Mouse (Mus musculus): ENCODE measurements around the gene Eva1c. TPM values are rescaled to one million over a fixed set of nuclear protein-coding genes. Genes with fewer than 3 reads are reported as not detected.

Gene Eva1c
- polyA plus RNA-seq, 1 experiment from 2014 or later: 6.4 TPM

DNA sequence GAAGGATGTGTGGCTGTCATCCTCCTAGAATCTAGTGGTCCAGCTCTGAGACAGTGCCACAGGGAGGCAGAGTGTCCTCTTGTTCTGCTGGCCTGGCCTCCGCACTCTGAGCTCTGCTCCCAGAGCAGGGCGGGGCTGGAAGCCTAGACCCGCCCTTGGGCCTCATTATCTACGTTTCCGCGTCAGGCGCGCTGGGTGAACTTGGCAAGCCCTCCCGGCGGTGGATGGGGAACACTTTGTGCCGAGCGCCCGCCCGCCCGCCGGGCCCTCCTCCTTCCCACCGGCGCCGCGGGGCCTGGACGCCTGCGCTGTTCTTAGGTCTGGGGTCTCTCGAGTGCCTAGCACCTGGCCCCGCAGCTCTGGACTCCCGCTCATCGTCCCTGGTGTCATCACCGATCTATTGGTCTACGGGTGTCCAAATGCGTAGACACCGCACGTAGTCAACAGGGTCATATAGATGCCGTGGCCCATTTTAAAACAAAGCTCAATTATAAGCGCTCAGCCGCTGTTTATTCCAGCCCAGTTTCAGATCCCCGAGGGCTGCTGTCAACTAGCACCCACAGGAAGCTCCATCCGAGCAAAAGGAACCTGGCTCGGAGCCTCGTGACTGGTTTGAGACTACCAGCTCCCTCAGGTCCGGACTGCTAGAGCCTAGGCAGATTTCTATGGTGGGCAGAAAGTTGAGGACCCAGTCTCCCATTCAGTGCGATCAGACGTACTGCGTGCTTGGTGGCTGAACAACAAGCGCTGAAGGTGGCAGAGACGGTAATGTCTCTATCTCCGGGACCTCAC lies 3.6 kb downstream of the Eva1c start:
- Histone ChIP-seq H3K4me1 (ENCODE audit: control insufficient read depth, insufficient read depth, low read length) (peaks cover 4% of the 10 kb centered on the region), H3K4me2 (ENCODE audit: low read length) (peak overlapping the region; percentile 99), H3K27me3 (replicated peaks; ENCODE audit: control insufficient read depth, insufficient read depth, low read length) (peaks cover 13% of the 10 kb centered on the region; the same call in 1 of the 2 replicates), H3K27ac (ENCODE audit: low read depth, low read length) (no peak overlapping the region; the same call in 1 of the 2 replicates), H3K9ac (ENCODE audit: low read length) (peak overlapping the region; percentile 66), H3K4me3 (ENCODE audit: low read depth, low read length) (peak overlapping the region; percentile 53), H3K36me3 (ENCODE audit: control insufficient read depth, insufficient read depth, low read length) (no peaks in the 10 kb centered on the region), H3K9me3 (replicated peaks; ENCODE audit: control insufficient read depth, low read length) (no peaks in the 10 kb centered on the region)
- under 1% methylated on average over 45 of the region's 45 CpGs for WGBS
- ATAC-seq (peak; percentile 84), DNase-seq (ENCODE audit: low spot score) (peak; percentile 91)

DNA sequence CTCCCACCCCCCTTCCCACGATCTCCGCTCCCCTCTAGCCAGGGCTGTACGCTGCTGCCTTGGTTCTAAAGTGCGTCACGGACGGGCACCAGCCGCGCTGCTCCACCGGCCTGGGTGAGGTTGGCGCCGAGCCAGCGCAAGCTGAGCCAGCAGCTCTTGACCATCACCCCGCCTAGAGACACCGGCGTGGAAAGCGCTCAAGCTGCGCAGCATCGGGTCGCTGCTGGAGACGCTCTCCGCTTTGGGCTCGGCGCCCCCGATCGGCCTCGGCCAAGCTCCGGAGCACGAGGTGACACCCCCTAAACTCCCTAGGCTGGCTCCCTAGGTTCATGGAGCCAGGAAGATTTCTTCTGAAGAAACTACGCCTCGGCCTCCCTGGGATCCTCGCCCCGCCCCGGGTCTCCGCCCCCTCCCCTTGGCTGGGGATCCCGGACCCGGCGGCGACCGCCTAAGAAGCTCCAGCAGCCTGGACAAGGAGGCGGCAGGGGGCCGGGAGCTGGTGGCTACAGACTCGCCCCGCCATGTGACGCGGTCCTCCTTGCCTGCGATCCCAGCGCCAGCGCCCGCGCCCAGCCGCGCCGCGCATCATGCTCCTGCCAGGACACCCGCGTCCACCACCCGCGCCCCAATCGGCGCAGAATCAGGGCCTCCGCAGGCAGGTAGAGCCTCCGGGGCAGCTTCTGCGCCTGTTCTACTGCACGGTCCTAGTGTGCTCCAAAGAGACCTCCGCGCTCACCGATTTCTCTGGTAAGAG lies 4.3 kb downstream of the Eva1c start:
- Histone ChIP-seq H3K4me3 (ENCODE audit: low read depth, low read length) (peak overlapping the region; percentile 53), H3K9me3 (replicated peaks; ENCODE audit: control insufficient read depth, low read length) (no peaks in the 10 kb centered on the region), H3K4me2 (ENCODE audit: low read length) (peak overlapping the region; percentile 99), H3K9ac (ENCODE audit: low read length) (peak overlapping the region; percentile 66), H3K27ac (ENCODE audit: low read depth, low read length) (no peak overlapping the region; the same call in 1 of the 2 replicates), H3K4me1 (ENCODE audit: control insufficient read depth, insufficient read depth, low read length) (peaks cover 4% of the 10 kb centered on the region), H3K36me3 (ENCODE audit: control insufficient read depth, insufficient read depth, low read length) (no peaks in the 10 kb centered on the region), H3K27me3 (replicated peaks; ENCODE audit: control insufficient read depth, insufficient read depth, low read length) (peaks cover 13% of the 10 kb centered on the region; the same call in 1 of the 2 replicates)
- under 1% methylated on average over 61 of the region's 67 CpGs for WGBS
- peak; percentile 73 for ATAC-seq
- DNase-seq (ENCODE audit: low spot score): peak; percentile 69

DNA sequence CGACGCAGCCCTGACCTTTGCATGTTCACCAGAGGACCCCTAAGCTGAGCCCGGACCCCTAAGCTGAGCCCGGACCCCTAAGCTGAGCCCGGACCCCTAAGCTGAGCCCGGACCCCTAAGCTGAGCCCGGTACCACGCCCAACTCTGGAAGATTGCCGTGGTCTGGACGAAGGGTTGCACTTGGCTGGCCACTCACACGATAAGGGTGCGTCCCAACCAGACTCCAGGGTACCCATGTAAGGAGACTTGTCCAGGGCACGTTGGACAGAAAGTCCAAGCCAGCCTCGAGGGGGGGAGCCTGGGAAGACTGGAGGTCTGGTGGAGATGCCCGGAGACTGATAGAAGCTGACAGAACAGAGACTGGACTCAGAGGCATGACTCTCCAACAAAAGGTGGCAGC lies 5.2 kb downstream of the Eva1c start:
- H3K9ac ChIP-seq (ENCODE audit: low read length): peak overlapping the region; percentile 66
- H3K36me3 ChIP-seq (ENCODE audit: control insufficient read depth, insufficient read depth, low read length): no peaks in the 10 kb centered on the region
- H3K27me3 ChIP-seq (replicated peaks; ENCODE audit: control insufficient read depth, insufficient read depth, low read length): peaks cover 13% of the 10 kb centered on the region; the same call in 1 of the 2 replicates
- 22% methylated on average over 15 of the region's 15 CpGs for WGBS
- no peaks in the 10 kb centered on the region for H3K9me3 ChIP-seq (replicated peaks; ENCODE audit: control insufficient read depth, low read length)
- H3K4me1 ChIP-seq (ENCODE audit: control insufficient read depth, insufficient read depth, low read length): peaks cover 4% of the 10 kb centered on the region
- peak overlapping the region; percentile 53 for H3K4me3 ChIP-seq (ENCODE audit: low read depth, low read length)
- no peak for DNase-seq (ENCODE audit: low spot score)
- ATAC-seq: no peak
- H3K27ac ChIP-seq (ENCODE audit: low read depth, low read length): no peak overlapping the region
- peak overlapping the region; percentile 99 for H3K4me2 ChIP-seq (ENCODE audit: low read length)

DNA sequence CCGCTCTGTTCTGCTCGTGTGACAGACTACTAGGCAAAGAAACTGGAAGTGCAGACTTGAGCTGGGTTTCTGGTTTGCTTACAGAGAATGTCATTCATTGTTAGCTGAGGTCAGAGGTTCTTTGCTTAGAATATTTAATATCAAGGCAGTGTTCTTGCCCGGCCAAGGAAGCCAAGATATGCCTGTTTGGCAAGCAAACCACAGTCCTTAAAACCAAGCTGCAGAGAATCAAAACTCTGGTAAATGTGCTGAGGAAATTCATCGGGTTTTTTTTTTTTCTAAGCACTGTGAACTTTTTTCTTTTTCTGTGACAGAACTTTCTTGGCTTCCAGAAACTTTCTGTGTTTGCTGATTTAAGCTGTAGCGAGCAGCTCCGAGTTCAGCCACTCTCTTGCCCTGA lies 6.0 kb downstream of the Eva1c start:
- Histone ChIP-seq H3K27ac (ENCODE audit: low read depth, low read length) (no peak overlapping the region), H3K4me2 (ENCODE audit: low read length) (peak overlapping the region; percentile 99), H3K27me3 (replicated peaks; ENCODE audit: control insufficient read depth, insufficient read depth, low read length) (peaks cover 13% of the 10 kb centered on the region; the same call in 1 of the 2 replicates), H3K9me3 (replicated peaks; ENCODE audit: control insufficient read depth, low read length) (no peaks in the 10 kb centered on the region), H3K4me3 (ENCODE audit: low read depth, low read length) (peak overlapping the region; percentile 53; the same call in 1 of the 2 replicates), H3K4me1 (ENCODE audit: control insufficient read depth, insufficient read depth, low read length) (peaks cover 4% of the 10 kb centered on the region), H3K9ac (ENCODE audit: low read length) (no peak overlapping the region), H3K36me3 (ENCODE audit: control insufficient read depth, insufficient read depth, low read length) (no peaks in the 10 kb centered on the region)
- ATAC-seq: no peak
- WGBS: 35% methylated on average over 6 of the region's 6 CpGs
- no peak for DNase-seq (ENCODE audit: low spot score)

DNA sequence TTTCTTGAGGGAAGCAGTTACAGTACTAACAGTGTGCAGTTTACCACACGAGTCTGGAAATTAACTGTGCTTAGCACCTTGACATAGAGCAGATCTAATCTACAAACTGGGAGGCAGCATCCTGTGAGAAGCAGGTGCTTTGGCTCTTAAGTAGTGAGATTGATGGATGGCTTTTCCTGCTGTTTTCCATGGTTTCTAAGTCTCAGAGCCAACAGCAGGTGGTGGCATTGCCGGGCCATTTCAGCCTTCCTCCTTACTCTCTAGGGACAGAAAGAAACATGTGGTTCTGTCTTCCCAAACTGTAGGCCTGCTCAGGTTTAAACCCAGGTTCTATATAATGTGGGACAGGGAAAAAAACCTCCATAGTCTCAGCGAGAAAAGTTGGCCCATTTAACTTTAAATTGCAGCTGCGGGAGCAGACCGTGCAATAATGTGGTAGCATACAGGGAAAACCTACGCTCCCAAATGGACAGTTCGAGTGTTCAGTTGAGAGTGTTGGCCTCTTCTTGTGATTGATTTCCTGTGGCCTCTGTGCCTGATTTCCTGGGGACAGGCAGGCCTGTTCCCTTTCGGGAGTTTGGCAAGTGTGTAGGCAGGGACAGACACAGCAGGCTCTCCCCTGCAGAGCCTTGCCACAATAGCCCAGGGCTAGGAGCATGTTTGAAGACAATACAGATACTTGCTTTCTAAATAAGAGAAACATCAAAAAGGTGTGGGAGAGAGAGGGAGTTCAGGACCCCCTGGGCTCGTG lies 6.7 kb downstream of the Eva1c start:
- 26% methylated on average over 9 of the region's 9 CpGs for WGBS
- Histone ChIP-seq H3K9ac (ENCODE audit: low read length) (no peak overlapping the region), H3K36me3 (ENCODE audit: control insufficient read depth, insufficient read depth, low read length) (no peaks in the 10 kb centered on the region), H3K27ac (ENCODE audit: low read depth, low read length) (no peak overlapping the region), H3K4me1 (ENCODE audit: control insufficient read depth, insufficient read depth, low read length) (peaks cover 4% of the 10 kb centered on the region), H3K9me3 (replicated peaks; ENCODE audit: control insufficient read depth, low read length) (no peaks in the 10 kb centered on the region), H3K27me3 (replicated peaks; ENCODE audit: control insufficient read depth, insufficient read depth, low read length) (peaks cover 13% of the 10 kb centered on the region; the same call in 1 of the 2 replicates), H3K4me2 (ENCODE audit: low read length) (peak overlapping the region; percentile 99), H3K4me3 (ENCODE audit: low read depth, low read length) (no peak overlapping the region)
- ATAC-seq: no peak
- DNase-seq (ENCODE audit: low spot score): no peak

DNA sequence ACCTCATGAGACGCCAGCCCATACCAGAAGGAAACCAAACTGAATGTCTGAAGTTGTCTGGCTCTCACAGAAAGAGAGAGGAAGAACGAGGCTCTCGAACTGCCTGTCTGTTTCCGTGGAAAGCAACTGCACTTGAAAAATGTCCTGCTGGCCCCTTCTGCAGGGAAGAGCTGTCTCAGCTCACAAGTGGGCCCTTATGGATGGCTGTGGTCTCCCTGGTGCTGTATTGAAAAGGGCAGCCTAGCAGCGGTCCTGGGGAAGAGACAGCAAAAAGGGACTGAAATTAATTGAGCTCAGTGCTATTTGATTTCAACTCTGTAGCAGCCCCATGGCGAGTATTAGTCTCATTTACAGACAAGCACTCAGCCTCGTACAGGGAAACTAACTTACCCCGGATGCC lies 10.9 kb downstream of the Eva1c start:
- no peak for DNase-seq (ENCODE audit: low spot score)
- Histone ChIP-seq H3K4me3 (ENCODE audit: low read depth, low read length) (no peak overlapping the region), H3K27ac (ENCODE audit: low read depth, low read length) (no peak overlapping the region), H3K27me3 (replicated peaks; ENCODE audit: control insufficient read depth, insufficient read depth, low read length) (no peaks in the 10 kb centered on the region), H3K4me2 (ENCODE audit: low read length) (no peak overlapping the region), H3K9ac (ENCODE audit: low read length) (no peak overlapping the region), H3K9me3 (replicated peaks; ENCODE audit: control insufficient read depth, low read length) (no peaks in the 10 kb centered on the region), H3K36me3 (ENCODE audit: control insufficient read depth, insufficient read depth, low read length) (no peaks in the 10 kb centered on the region), H3K4me1 (ENCODE audit: control insufficient read depth, insufficient read depth, low read length) (peaks cover 9% of the 10 kb centered on the region)
- ATAC-seq: no peak
- WGBS: 66% methylated on average over 8 of the region's 8 CpGs

DNA sequence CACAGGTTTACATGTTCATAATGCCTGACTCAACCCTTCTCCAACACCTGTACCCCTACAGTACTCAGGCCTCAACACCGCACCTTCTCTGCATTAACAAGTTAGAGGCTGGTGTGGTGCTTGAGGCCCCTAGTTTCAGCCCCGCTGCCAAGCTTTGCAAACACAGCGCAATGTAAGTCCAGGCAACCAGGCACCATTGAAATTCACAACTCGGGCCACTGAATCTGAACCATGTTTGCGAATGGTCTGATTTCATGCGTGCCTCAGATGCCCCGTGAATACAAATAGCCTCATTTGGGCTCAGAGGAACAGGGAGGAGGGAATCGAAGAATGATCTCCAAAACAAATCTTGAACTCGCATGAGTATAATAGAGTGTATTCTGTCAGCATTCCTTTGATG lies 15.6 kb downstream of the Eva1c start:
- DNase-seq (ENCODE audit: low spot score) (peak; percentile 82), ATAC-seq (peak; percentile 54)
- Histone ChIP-seq H3K9me3 (replicated peaks; ENCODE audit: control insufficient read depth, low read length) (no peaks in the 10 kb centered on the region), H3K27me3 (replicated peaks; ENCODE audit: control insufficient read depth, insufficient read depth, low read length) (no peaks in the 10 kb centered on the region), H3K4me2 (ENCODE audit: low read length) (peak overlapping the region; percentile 10; the same call in 1 of the 2 replicates), H3K4me3 (ENCODE audit: low read depth, low read length) (no peak overlapping the region), H3K9ac (ENCODE audit: low read length) (no peak overlapping the region), H3K36me3 (ENCODE audit: control insufficient read depth, insufficient read depth, low read length) (no peaks in the 10 kb centered on the region), H3K4me1 (ENCODE audit: control insufficient read depth, insufficient read depth, low read length) (peaks cover 23% of the 10 kb centered on the region), H3K27ac (ENCODE audit: low read depth, low read length) (peak overlapping the region; percentile 71; the same call in 1 of the 2 replicates)
- 7% methylated on average over 9 of the region's 9 CpGs for WGBS

DNA sequence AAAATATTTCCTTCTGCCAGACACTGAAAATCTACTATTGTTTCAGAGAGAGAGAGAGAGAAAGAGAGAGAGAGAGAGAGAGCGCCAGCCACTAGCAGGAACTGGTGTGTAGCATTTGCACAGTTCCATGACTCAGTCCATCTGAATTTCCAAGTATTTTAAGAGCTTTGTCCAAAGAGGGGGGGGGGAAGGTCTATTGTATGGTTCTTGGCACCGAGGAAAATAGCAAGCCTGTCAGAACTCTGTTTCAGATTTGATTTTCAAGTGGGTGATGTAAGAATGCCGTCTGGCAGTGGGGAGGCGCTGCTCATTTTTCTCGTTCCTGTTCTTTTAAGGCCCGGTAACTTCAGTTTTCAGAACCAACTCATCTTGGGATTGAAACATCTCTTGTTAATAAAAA lies 18.5 kb downstream of the Eva1c start:
- 32% methylated on average over 6 of the region's 6 CpGs for WGBS
- peak overlapping the region; percentile 12; the same call in 1 of the 2 replicates for H3K4me2 ChIP-seq (ENCODE audit: low read length)
- H3K4me3 ChIP-seq (ENCODE audit: low read depth, low read length): no peak overlapping the region
- no peaks in the 10 kb centered on the region for H3K36me3 ChIP-seq (ENCODE audit: control insufficient read depth, insufficient read depth, low read length)
- H3K9me3 ChIP-seq (replicated peaks; ENCODE audit: control insufficient read depth, low read length): no peaks in the 10 kb centered on the region
- ATAC-seq (peak; percentile 43), DNase-seq (ENCODE audit: low spot score) (peak; percentile 80)
- H3K27ac ChIP-seq (ENCODE audit: low read depth, low read length): peak overlapping the region; percentile 46; the same call in 1 of the 2 replicates
- no peak overlapping the region for H3K9ac ChIP-seq (ENCODE audit: low read length)
- no peaks in the 10 kb centered on the region for H3K27me3 ChIP-seq (replicated peaks; ENCODE audit: control insufficient read depth, insufficient read depth, low read length)
- peaks cover 26% of the 10 kb centered on the region for H3K4me1 ChIP-seq (ENCODE audit: control insufficient read depth, insufficient read depth, low read length)
